Mouse (Mus musculus): ENCODE measurements around the gene Psmb8.

The Psmb8 gene

DNA sequence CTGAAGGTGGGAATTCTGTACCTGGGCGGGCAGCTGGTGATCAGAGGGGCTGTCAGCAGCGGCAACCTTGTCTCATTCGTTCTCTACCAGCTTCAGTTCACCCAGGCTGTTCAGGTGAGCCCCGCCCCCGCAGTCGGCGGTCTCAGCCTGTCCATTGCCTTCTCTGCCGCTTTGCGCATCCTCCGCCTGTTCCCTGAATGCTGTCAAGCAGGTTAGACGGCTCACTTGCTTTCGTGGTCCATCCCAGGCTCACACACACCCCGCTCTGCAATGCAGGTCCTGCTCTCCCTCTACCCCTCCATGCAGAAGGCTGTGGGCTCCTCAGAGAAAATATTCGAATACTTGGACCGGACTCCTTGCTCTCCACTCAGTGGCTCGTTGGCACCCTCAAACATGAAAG is 4.7 kb upstream of the Psmb8 start:
- DNase-seq (ENCODE audit: low spot score in 2 of 2) = no peak

DNA sequence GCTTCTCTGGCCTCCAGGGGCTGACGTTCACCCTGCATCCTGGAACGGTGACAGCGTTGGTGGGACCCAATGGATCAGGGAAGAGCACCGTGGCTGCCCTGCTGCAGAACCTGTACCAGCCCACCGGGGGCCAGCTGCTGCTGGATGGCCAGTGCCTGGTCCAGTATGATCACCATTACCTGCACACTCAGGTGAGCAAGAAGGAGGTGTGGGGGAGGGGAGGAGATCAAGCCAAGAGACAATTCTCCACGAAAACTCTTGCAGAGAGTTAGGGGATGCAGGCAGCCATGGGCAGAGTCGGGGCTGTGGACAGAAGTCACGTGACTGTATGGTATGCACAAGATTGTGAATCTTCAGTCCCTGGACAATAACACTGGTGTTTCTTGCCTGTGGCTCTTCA is 4.1 kb upstream of the Psmb8 start:
- DNase-seq (ENCODE audit: low spot score in 2 of 2) = no peak

- DNase-seq (ENCODE audit: low spot score in 2 of 2) = no peak
These were observed 2.8 kb upstream of the Psmb8 start for GRCm38 (mm10) chr17:34194723-34195122.

DNA sequence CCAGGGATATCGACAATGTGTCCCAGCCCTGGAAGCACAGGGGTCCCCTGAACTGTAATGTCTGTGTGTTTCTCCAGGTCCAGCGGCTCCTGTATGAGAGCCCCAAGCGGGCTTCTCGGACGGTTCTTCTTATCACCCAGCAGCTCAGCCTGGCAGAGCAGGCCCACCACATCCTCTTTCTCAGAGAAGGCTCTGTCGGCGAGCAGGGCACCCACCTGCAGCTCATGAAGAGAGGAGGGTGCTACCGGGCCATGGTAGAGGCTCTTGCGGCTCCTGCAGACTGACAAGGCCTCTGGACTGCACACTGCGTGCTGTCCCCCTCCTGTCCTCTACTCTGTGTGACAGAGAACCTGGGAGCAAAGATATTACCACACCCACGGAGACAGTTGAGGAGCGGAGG is 1.0 kb upstream of the Psmb8 start:
- DNase-seq (ENCODE audit: low spot score in 2 of 2) = no peak

- DNase-seq (ENCODE audit: low spot score in 2 of 2) = peak; percentile 79 to 85
These were observed 491 bp downstream of the Psmb8 start for GRCm38 (mm10) chr17:34197904-34198520.

DNA sequence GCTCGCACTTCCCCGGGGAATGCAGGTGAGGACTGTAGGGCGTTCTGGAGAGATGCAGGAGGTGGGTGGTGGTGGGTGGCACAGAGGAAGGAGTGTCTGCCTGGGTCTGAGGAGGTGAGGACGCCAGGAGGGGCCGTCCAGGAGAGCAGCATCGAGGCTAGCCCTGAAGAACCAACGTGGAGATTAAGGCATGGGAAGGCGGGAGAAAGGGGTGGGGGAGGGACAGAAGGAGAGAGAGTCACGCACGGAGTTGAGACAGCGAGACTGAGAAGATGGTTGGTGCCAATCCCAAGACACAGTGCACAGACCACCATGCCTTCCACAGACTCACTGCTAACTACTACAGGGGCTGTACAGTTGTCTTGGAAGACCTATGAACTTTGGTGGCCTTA is 996 bp downstream of the Psmb8 start:
- no peak for DNase-seq (ENCODE audit: low spot score in 2 of 2)

DNA sequence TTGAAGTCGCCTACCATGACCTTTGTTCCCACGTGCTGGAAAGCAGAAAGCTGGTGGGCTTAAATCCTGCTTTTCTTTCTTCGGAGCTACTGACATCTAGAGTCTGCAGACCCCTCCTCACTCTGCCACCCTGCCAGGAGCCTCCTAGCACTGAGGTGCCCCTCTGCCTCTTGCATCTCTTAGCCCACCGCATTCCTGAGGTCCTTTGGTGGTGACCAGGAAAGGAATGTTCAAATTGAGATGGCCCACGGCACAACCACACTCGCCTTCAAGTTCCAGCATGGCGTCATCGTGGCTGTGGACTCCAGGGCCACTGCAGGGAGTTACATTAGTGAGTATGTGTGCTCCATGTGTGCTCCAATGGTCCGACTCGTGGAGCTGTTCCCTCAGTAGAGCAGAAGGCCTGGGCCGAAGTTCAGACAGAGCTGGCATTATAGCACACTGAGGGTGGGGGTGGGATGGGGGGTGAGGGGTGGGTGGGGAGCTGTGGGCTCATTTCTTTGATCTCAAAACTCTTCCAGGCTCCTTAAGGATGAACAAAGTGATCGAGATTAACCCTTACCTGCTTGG is 1.6 kb downstream of the Psmb8 start:
- no peak for DNase-seq (ENCODE audit: low spot score in 2 of 2)

GRCm38 (mm10) chr17:34200047-34200446 is 2.5 kb downstream of the Psmb8 start:
- DNase-seq (ENCODE audit: low spot score in 2 of 2) = no peak

- DNase-seq (ENCODE audit: low spot score in 2 of 2) = no peak
These were observed 3.4 kb downstream of the Psmb8 start for GRCm38 (mm10) chr17:34200772-34201505.

GRCm38 (mm10) chr17:34201506-34202055 is 4.1 kb downstream of the Psmb8 start:
- DNase-seq (ENCODE audit: low spot score in 2 of 2) = no peak

- DNase-seq (ENCODE audit: low spot score in 2 of 2) = no peak
These were observed 5.4 kb downstream of the Psmb8 start for GRCm38 (mm10) chr17:34202760-34203442.

DNA sequence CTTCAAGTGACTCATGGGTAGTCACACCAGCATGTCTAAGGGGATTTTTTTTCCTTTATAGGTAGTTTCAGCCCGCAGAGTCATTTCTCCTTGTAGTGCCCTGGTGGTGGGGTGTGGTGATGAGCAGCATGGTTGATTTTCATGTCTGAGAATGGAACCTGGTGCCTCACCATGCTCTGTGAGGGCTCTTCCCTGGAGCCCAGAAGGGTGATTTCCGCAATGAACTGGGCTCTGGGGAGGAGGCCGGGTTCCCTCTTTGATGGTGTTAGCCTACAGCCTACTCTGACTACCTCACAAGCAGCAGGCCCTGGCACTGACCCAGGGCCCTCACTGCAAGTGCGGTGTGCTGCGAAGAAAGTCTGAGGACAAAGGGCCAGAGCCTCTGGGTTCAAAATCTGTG is 5.9 kb downstream of the Psmb8 start, which contains the start of gene Tap2:
Tap2 (plus strand) TSS at position 84 of the 400 bp plus-strand sequence.
- DNase-seq (ENCODE audit: low spot score in 2 of 2) = no peak

- peak; percentile 92 to 93 for DNase-seq (ENCODE audit: low spot score in 2 of 2)
These were observed 6.9 kb downstream of the Psmb8 start for GRCm38 (mm10) chr17:34204303-34205010.

DNA sequence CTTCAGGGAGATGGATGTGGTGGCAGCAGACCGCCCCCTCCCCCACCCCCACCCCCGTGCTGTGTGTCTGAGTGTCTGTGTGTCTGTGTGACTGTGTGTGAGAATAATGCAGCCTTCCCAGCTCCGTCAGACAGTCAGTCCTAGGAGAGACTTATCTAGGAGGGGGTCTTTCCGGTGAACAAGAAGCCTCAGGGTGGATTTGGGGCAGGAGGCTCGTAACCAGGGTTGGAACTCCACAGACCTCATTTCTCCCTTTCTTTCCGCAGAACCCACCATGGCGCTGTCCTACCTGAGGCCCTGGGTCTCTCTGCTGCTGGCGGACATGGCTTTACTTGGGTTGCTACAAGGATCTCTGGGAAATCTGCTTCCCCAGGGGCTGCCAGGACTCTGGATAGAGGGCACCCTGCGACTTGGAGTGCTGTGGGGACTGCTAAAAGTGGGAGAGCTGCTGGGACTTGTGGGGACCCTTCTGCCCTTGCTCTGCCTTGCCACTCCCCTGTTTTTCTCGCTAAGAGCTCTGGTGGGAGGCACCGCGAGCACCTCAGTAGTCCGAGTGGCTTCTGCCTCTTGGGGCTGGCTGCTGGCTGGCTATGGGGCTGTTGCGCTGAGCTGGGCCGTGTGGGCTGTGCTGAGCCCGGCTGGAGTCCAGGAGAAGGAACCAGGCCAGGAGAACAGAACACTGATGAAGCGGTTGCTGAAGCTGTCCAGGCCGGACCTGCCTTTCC is 7.7 kb downstream of the Psmb8 start:
- peak; percentile 51 to 56 for DNase-seq (ENCODE audit: low spot score in 2 of 2)

DNA sequence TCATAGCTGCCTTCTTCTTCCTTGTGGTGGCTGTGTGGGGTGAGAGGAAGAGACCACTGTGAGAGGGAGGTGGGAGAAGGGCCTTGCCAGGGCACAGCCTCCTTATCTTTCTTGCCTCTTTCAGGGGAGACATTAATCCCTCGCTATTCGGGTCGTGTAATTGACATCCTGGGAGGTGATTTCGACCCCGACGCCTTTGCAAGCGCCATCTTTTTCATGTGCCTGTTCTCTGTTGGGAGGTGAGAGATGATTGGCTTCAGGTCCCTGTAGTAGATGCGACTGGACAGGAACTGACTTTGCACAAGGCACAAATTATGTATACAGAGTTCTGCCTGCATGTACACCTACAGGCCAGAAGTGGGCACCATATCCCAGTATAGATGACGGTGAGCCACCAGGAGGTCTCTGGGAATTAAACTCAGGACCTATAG is 8.2 kb downstream of the Psmb8 start:
- DNase-seq (ENCODE audit: low spot score in 2 of 2) = peak; percentile 49 to 50

DNA sequence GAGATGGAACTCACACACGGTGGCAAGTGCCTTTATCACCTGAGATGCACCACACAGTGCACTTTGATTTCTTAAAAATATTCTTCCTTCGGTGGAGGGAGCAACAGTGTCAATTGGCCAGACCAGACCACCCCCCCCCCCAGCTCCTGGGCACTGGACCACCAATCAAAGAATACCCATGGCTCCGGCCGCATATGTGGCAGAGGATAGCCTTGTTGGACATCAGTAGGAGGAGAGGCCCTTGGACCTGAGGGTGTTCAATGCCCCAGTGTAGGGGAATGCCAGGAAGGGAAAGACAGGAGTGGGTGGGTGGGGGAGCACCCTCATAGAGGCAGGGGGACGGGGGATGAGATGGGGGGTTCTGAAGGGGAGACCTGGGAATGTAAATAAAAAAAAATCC is 9.2 kb downstream of the Psmb8 start:
- no peak for DNase-seq (ENCODE audit: low spot score in 2 of 2)

- no peak for DNase-seq (ENCODE audit: low spot score in 2 of 2)
These were observed 9.9 kb downstream of the Psmb8 start for GRCm38 (mm10) chr17:34207456-34207855.

- DNase-seq (ENCODE audit: low spot score in 2 of 2) = no peak
These were observed 10.3 kb downstream of the Psmb8 start for GRCm38 (mm10) chr17:34207866-34208265.

GRCm38 (mm10) chr17:34208421-34208820 is 10.9 kb downstream of the Psmb8 start:
- no peak for DNase-seq (ENCODE audit: low spot score in 2 of 2)

DNA sequence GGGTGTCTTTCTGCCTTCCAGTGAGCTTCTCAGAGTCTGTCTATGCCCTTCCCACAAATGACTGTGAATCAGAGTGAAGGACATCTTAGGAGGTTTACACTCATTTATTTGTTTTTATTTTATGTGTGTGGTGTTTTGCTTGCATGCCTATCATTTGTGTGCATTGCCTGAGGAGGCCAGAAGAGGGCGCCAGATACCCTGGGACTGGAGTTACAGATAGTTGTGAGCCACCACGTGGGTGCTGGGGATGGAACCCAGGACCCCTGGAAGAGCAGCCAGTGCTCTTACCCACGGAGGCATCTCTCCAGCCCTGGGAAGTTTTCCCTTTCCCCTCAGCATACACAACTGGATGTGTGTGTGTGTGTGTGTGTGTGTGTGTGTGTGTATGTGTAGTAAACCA is 12.2 kb downstream of the Psmb8 start:
- DNase-seq (ENCODE audit: low spot score in 2 of 2) = no peak

DNA sequence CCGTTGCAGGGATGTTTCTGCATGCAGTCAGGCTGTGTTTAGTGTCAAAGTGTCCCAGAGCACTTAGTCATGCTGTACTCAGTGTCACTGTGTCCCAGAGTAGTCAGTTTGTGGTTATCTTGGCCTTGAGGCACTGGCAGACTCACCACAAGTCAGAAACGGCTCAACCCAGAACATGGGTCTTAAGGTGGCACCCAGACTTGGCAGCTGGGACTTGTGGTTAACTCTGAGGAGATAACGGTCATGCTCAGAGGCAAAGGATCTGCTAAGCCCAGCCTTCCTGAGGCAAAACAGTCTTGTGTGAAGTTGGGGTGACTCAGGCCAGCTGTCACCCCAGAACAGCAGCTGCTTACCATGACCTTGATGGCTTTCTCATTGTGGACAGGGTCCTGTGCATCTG is 13.1 kb downstream of the Psmb8 start:
- no peak for DNase-seq (ENCODE audit: low spot score in 2 of 2)

Data from heart, adult 9 months (tissue).